26 mouse cellular contexts compared by ENCODE assay signal in genomic region chr14:104542427-104542826, GRCm38 (mm10). TPM values are rescaled to one million over a fixed set of nuclear protein-coding genes. Genes with fewer than 3 reads are reported as not detected.
DNase-seq lines count a peak whose midpoint lies in the region; ATAC-seq and TF ChIP-seq lines count a peak whose summit lies in the region.
"Had no signal": no experiment of that assay in that cellular context is flagged by ENCODE, and none has a peak within 500 bp of the region (broad histone marks: within the 10 kb centered on the region; RNA-seq: fewer than 3 reads in every experiment).

No protein-coding gene starts in this region.

- no peaks in the 10 kb centered on the region for H3K27me3 ChIP-seq in intestine, embryonic 15.5 days (replicated peaks)
- H3K27me3 ChIP-seq in intestine, postnatal 0 days (replicated peaks; ENCODE audit: control insufficient read depth, insufficient read depth, low read length) = no peaks in the 10 kb centered on the region
- H3K27me3 ChIP-seq in intestine, embryonic 16.5 days (replicated peaks; ENCODE audit: control insufficient read depth, insufficient read depth, low read length) = no peaks in the 10 kb centered on the region
- no peaks in the 10 kb centered on the region for H3K27me3 ChIP-seq in stomach, embryonic 16.5 days (ENCODE audit: control insufficient read depth, insufficient read depth, low read length)
- H3K27me3 ChIP-seq in kidney, embryonic 15.5 days = no peaks in the 10 kb centered on the region
- H3K27me3 ChIP-seq: CH12.LX; embryonic facial prominence, embryonic 13.5 days; forebrain, embryonic 13.5 days; heart, embryonic 13.5 days; hindbrain, embryonic 12.5 days; hindbrain, embryonic 15.5 days had no signal

- no peak overlapping the region for H3K9ac ChIP-seq in intestine, embryonic 15.5 days
- H3K9ac ChIP-seq in intestine, postnatal 0 days (ENCODE audit: low read depth, low read length) = no peak overlapping the region
- no peak overlapping the region for H3K9ac ChIP-seq in intestine, embryonic 16.5 days (ENCODE audit: low read depth, low read length)
- H3K9ac ChIP-seq in stomach, embryonic 16.5 days (ENCODE audit: low read length) = no peak overlapping the region
- H3K9ac ChIP-seq in kidney, embryonic 15.5 days = no peak overlapping the region
- H3K9ac ChIP-seq: embryonic facial prominence, embryonic 13.5 days; forebrain, embryonic 13.5 days; heart, embryonic 13.5 days; hindbrain, embryonic 12.5 days; hindbrain, embryonic 15.5 days had no signal

- no peak overlapping the region for H3K4me3 ChIP-seq in intestine, embryonic 15.5 days (replicated peaks)
- no peak overlapping the region for H3K4me3 ChIP-seq in intestine, postnatal 0 days (ENCODE audit: low read depth, low read length)
- no peak overlapping the region for H3K4me3 ChIP-seq in intestine, embryonic 16.5 days (ENCODE audit: low read length)
- no peak overlapping the region for H3K4me3 ChIP-seq in stomach, embryonic 16.5 days (replicated peaks; ENCODE audit: low read length)
- no peak overlapping the region for H3K4me3 ChIP-seq in kidney, embryonic 15.5 days (replicated peaks)
- H3K4me3 ChIP-seq: embryonic facial prominence, embryonic 13.5 days; forebrain, embryonic 10.5 days; forebrain, embryonic 13.5 days; heart, adult 2 months; heart, embryonic 10.5 days; heart, embryonic 13.5 days; hindbrain, embryonic 12.5 days; hindbrain, embryonic 15.5 days had no signal

- TF ChIP-seq CTCF in intestine, postnatal 0 days (IDR thresholded peaks at IDR 0.05; ENCODE audit: low read depth) = no peak

- DNase-seq in layer of hippocampus, postnatal 10 days (ENCODE audit: low spot score in 2 of 2) = no peak
- DNase-seq: adrenal gland, adult 2 months; adrenal gland, postnatal 14 days; B cell, adult 2 months; cerebellum, adult 11 months; cerebellum, adult 2 months; cerebellum, adult 9-11 months; cerebellum, postnatal 25 days; gastrocnemius, postnatal 10 days; gastrocnemius, postnatal 36 days; heart, adult 2 months had no signal

- H3K4me2 ChIP-seq in intestine, embryonic 15.5 days (replicated peaks) = no peak overlapping the region
- no peak overlapping the region for H3K4me2 ChIP-seq in intestine, postnatal 0 days (replicated peaks; ENCODE audit: low read depth)
- no peak overlapping the region for H3K4me2 ChIP-seq in intestine, embryonic 16.5 days (ENCODE audit: low read depth, low read length)
- no peak overlapping the region for H3K4me2 ChIP-seq in stomach, embryonic 16.5 days (ENCODE audit: low read depth, low read length)
- H3K4me2 ChIP-seq in kidney, embryonic 15.5 days = no peak overlapping the region
- H3K4me2 ChIP-seq: embryonic facial prominence, embryonic 13.5 days; forebrain, embryonic 13.5 days; heart, embryonic 13.5 days; hindbrain, embryonic 12.5 days; hindbrain, embryonic 15.5 days had no signal

- H3K4me1 ChIP-seq in intestine, embryonic 15.5 days (replicated peaks) = no peaks in the 10 kb centered on the region
- no peaks in the 10 kb centered on the region for H3K4me1 ChIP-seq in intestine, postnatal 0 days (replicated peaks; ENCODE audit: control insufficient read depth, insufficient read depth, low read length)
- H3K4me1 ChIP-seq in intestine, embryonic 16.5 days (ENCODE audit: control insufficient read depth, insufficient read depth, low read length) = no peaks in the 10 kb centered on the region
- H3K4me1 ChIP-seq in stomach, embryonic 16.5 days (ENCODE audit: control insufficient read depth, insufficient read depth, low read length) = no peaks in the 10 kb centered on the region
- 0 out of 2 replicates have a peak, but pooled peaks cover 5% of the 10 kb centered on the region for H3K4me1 ChIP-seq in kidney, embryonic 15.5 days
- H3K4me1 ChIP-seq: heart, embryonic 10.5 days; heart, embryonic 13.5 days had no signal

- no peak overlapping the region for H3K27ac ChIP-seq in intestine, embryonic 15.5 days
- no peak overlapping the region for H3K27ac ChIP-seq in intestine, postnatal 0 days (ENCODE audit: low read depth, low read length)
- no peak overlapping the region for H3K27ac ChIP-seq in intestine, embryonic 16.5 days (ENCODE audit: low read length)
- H3K27ac ChIP-seq in stomach, embryonic 16.5 days (ENCODE audit: low read length) = no peak overlapping the region
- no peak overlapping the region for H3K27ac ChIP-seq in kidney, embryonic 15.5 days
- H3K27ac ChIP-seq: embryonic facial prominence, embryonic 13.5 days; forebrain, embryonic 10.5 days; forebrain, embryonic 13.5 days; heart, adult 2 months; heart, embryonic 10.5 days; heart, embryonic 13.5 days; hindbrain, embryonic 12.5 days; hindbrain, embryonic 15.5 days had no signal

- H3K9me3 ChIP-seq in intestine, embryonic 15.5 days = no peaks in the 10 kb centered on the region
- H3K9me3 ChIP-seq in intestine, postnatal 0 days (ENCODE audit: control insufficient read depth) = no peaks in the 10 kb centered on the region
- H3K9me3 ChIP-seq in intestine, embryonic 16.5 days (ENCODE audit: control insufficient read depth, low read length) = no peaks in the 10 kb centered on the region
- no peaks in the 10 kb centered on the region for H3K9me3 ChIP-seq in stomach, embryonic 16.5 days (replicated peaks; ENCODE audit: control insufficient read depth, low read length)
- no peaks in the 10 kb centered on the region for H3K9me3 ChIP-seq in kidney, embryonic 15.5 days (replicated peaks)
- H3K9me3 ChIP-seq: embryonic facial prominence, embryonic 13.5 days; forebrain, embryonic 10.5 days; forebrain, embryonic 13.5 days; G1E; heart, embryonic 10.5 days; heart, embryonic 13.5 days; hindbrain, embryonic 12.5 days; hindbrain, embryonic 15.5 days had no signal

- 62% methylated on average over 4 of the region's 4 CpGs for WGBS in intestine, embryonic 15.5 days
- 50% methylated on average over 4 of the region's 4 CpGs for WGBS in intestine, postnatal 0 days
- WGBS in intestine, embryonic 16.5 days = 64% methylated on average over 4 of the region's 4 CpGs
- WGBS in stomach, embryonic 16.5 days = 56% methylated on average over 4 of the region's 4 CpGs
- 46% methylated on average over 4 of the region's 4 CpGs for WGBS in kidney, embryonic 15.5 days

- H3K36me3 ChIP-seq in intestine, embryonic 15.5 days = no peaks in the 10 kb centered on the region
- H3K36me3 ChIP-seq in intestine, postnatal 0 days (ENCODE audit: control insufficient read depth, insufficient read depth) = no peaks in the 10 kb centered on the region
- H3K36me3 ChIP-seq in intestine, embryonic 16.5 days (ENCODE audit: control insufficient read depth, insufficient read depth, low read length) = no peaks in the 10 kb centered on the region
- no peaks in the 10 kb centered on the region for H3K36me3 ChIP-seq in stomach, embryonic 16.5 days (ENCODE audit: control insufficient read depth, insufficient read depth, low read length)
- no peaks in the 10 kb centered on the region for H3K36me3 ChIP-seq in kidney, embryonic 15.5 days
- H3K36me3 ChIP-seq: embryonic facial prominence, embryonic 13.5 days; forebrain, embryonic 10.5 days; G1E; heart, embryonic 10.5 days; heart, embryonic 13.5 days; hindbrain, embryonic 12.5 days; hindbrain, embryonic 15.5 days had no signal

- ATAC-seq in intestine, embryonic 15.5 days = peak; percentile 49; the same call in 1 of the 2 replicates
- no peak for ATAC-seq in intestine, postnatal 0 days
- peak; percentile 83 for ATAC-seq in intestine, embryonic 16.5 days
- ATAC-seq in stomach, embryonic 16.5 days (ENCODE audit: insufficient read depth, low FRiP score) = peak; percentile 72
- no peak; the same call in 1 of the 2 replicates for ATAC-seq in kidney, embryonic 15.5 days (replicated peaks; ENCODE audit: low FRiP score)
- ATAC-seq: forebrain, embryonic 13.5 days; forebrain, embryonic 16.5 days had no signal

RNA-seq across cellular contexts. Expression of gene Rnf219, which starts 20.0 kb away (rescaled TPM):
- polyA plus RNA-seq in intestine, embryonic 15.5 days (2015; fragmentation: Nextera tagmentation; extraction: Ambion mirVana) = 18.7 and 26.2 TPM in 2 replicates
- 7.0 and 8.4 TPM in 2 replicates for polyA plus RNA-seq in intestine, postnatal 0 days (2015; fragmentation: Nextera tagmentation; extraction: Ambion mirVana)
- polyA plus RNA-seq in intestine, embryonic 16.5 days (2015; fragmentation: Nextera tagmentation; extraction: Ambion mirVana) = 17.0 and 17.7 TPM in 2 replicates
- 19.1 and 21.4 TPM in 2 replicates for polyA plus RNA-seq in stomach, embryonic 16.5 days (2015; fragmentation: Nextera tagmentation; extraction: Ambion mirVana)
- polyA plus RNA-seq in kidney, embryonic 15.5 days (2015; fragmentation: Nextera tagmentation; extraction: Ambion mirVana) = 28.3 and 29.1 TPM in 2 replicates
- 10 to 100 TPM; 13.7 to 15.7 TPM for total RNA-seq in layer of hippocampus, postnatal 10 days (2021)

Comparison
In these comparisons a context has a peak if more than half of its experiments do, and no peak if none do; other contexts are left out.
1. ATAC-seq: peak in intestine, embryonic 15.5 days (single experiment), intestine, embryonic 16.5 days (single experiment) and stomach, embryonic 16.5 days (single experiment); none in intestine, postnatal 0 days (single experiment) and kidney, embryonic 15.5 days (single experiment).